Comparison of ENCODE assay signal across 8 mouse cellular contexts in genomic region chr4:108847715-108848504, GRCm38 (mm10). TPM values are rescaled to one million over a fixed set of nuclear protein-coding genes. Genes with fewer than 3 reads are reported as not detected.
DNase-seq lines count a peak whose midpoint lies in the region; ATAC-seq and TF ChIP-seq lines count a peak whose summit lies in the region.

TSS of gene Kti12 (plus strand) at chr4:108847785.

- ATAC-seq in hindbrain, postnatal 0 days = peak; percentile 94
- ATAC-seq in megakaryocyte, adult 5-6 weeks (ENCODE audit: poor library complexity, severe bottlenecking) = peak; percentile 89

- H3K36me3 ChIP-seq in hindbrain, postnatal 0 days (ENCODE audit: insufficient read depth, low read length) = no peaks in the 10 kb centered on the region

- H3K4me3 ChIP-seq in gastrocnemius, adult 2 months = peak within 1 kb of the TSS; percentile 98
- peak within 1 kb of the TSS; percentile 88 for H3K4me3 ChIP-seq in hindbrain, postnatal 0 days (ENCODE audit: low read length)
- peak within 1 kb of the TSS; percentile 69 for H3K4me3 ChIP-seq in left cerebral cortex, adult 2 months

- no peaks in the 10 kb centered on the region for H3K9me3 ChIP-seq in hindbrain, postnatal 0 days (ENCODE audit: low read length)

- peak within 1 kb of the TSS; percentile 89 for H3K27ac ChIP-seq in gastrocnemius, adult 2 months
- H3K27ac ChIP-seq in hindbrain, postnatal 0 days = peak within 1 kb of the TSS; percentile 90
- peak within 1 kb of the TSS; percentile 81 for H3K27ac ChIP-seq in left cerebral cortex, adult 2 months

- intact Hi-C loops in gastrocnemius, adult 2 months (cut with DNase I) = loop anchor here (1.0 kb wide), 1 partner anchor 15 kb away; the partner anchor contains the start of gene Btf3l4
- intact Hi-C loops in left cerebral cortex, adult 2 months (cut with DNase I) = loop anchor here (1.0 kb wide), 1 partner anchor 14 kb away; the partner anchor contains the start of gene Txndc12

- TF ChIP-seq CTCF in gastrocnemius, adult 2 months (IDR thresholded peaks at IDR 0.05) = no peak
- no peak for TF ChIP-seq CTCF in hindbrain, postnatal 0 days (IDR thresholded peaks at IDR 0.05; ENCODE audit: low read depth)
- TF ChIP-seq CTCF in left cerebral cortex, adult 2 months (IDR thresholded peaks at IDR 0.05) = no peak

- no peaks in the 10 kb centered on the region for H3K27me3 ChIP-seq in hindbrain, postnatal 0 days (ENCODE audit: insufficient read depth, low read length)

- peaks cover 12% of the 10 kb centered on the region for H3K4me1 ChIP-seq in hindbrain, postnatal 0 days (ENCODE audit: insufficient read depth, low read length)

- WGBS in hindbrain, postnatal 0 days = under 1% methylated on average over 77 of the region's 77 CpGs

- peak; percentile 38 for DNase-seq in WW6 (ENCODE audit: low read depth, low spot score)
- DNase-seq in cerebellum, postnatal 4 days (ENCODE audit: low spot score in 2 of 2) = peak; percentile 49 to 76
- peak; percentile 91 for DNase-seq in gastrocnemius, adult 2 months
- peak; percentile 95 for DNase-seq in hindbrain, postnatal 0 days (ENCODE audit: low spot score)
- DNase-seq in left cerebral cortex, adult 2 months (ENCODE audit: extremely low spot score in 1 of 2, low spot score in 2 of 2) = peak; percentile 80 to 82
- peak; percentile 85 to 87 for DNase-seq in right cerebral cortex, adult 2 months (ENCODE audit: low spot score in 2 of 2)
- DNase-seq in urinary bladder, postnatal 14 days (ENCODE audit: low spot score) = peak; percentile 83

- H3K9ac ChIP-seq in hindbrain, postnatal 0 days (replicated peaks; ENCODE audit: low read length) = peak within 1 kb of the TSS; percentile 82

- H3K4me2 ChIP-seq in hindbrain, postnatal 0 days (ENCODE audit: low read depth, low read length) = peak within 1 kb of the TSS; percentile 93

RNA-seq across cellular contexts. Expression of gene Kti12, which starts in this region (rescaled TPM):
- 10 to 100 TPM; 21.2 to 26.9 TPM for total RNA-seq in gastrocnemius, adult 2 months (2021)
- 34.5 and 34.8 TPM in 2 replicates for total RNA-seq in hindbrain, postnatal 0 days (2014; rRNA removed)
- polyA plus RNA-seq in hindbrain, postnatal 0 days (2015; fragmentation: Nextera tagmentation; extraction: Ambion mirVana) = 29.4 and 29.7 TPM in 2 replicates
- 10 to 100 TPM; 17.6 to 20.3 TPM for total RNA-seq in left cerebral cortex, adult 2 months (2021)
- 15.6 and 20.7 TPM in 2 replicates for total RNA-seq in megakaryocyte, adult 5-6 weeks (2015)
- 11.1 and 11.4 TPM in 2 replicates for total RNA-seq in megakaryocyte, adult 5-6 weeks (2017)

Comparison
In these comparisons a context has a peak if more than half of its experiments do, and no peak if none do; other contexts are left out.
1. Peak in every context shown above with its lines: DNase-seq, ATAC-seq, H3K4me3 ChIP-seq and H3K27ac ChIP-seq.
2. DNase-seq: peak in every context shown above with its lines; median percentile 95 in hindbrain, postnatal 0 days; 91 in gastrocnemius, adult 2 months; 86 in right cerebral cortex, adult 2 months; 83 in urinary bladder, postnatal 14 days; 81 in left cerebral cortex, adult 2 months; 62 in cerebellum, postnatal 4 days; 38 in WW6.